Mouse (Mus musculus) ovary, adult 10 weeks (tissue): Measurements from ENCODE around the gene Supt16. TPM values are rescaled to one million over a fixed set of nuclear protein-coding genes. Genes with fewer than 3 reads are reported as not detected.

Experiments used
- polyA plus RNA-seq: library from polyadenylated mRNA; stranded (reverse); fragments of 350-450 nt; fragmentation: Illumina TruSeq; extraction: RNeasy Lipid Tissue Mini Kit (QIAGEN cat#74804); gene quantifications from one replicate; pipeline ENCODE4 v1.2.3, GENCODE M21; 2014

Gene Supt16
- polyA plus RNA-seq: 121 TPM

GRCm38 (mm10) chr14:52197156-52197878 is at the start of gene Supt16:
Supt16 (minus strand) TSS chr14:52197416.

Other genes with a start within 250 kb of the Supt16 start
- gene Arhgef40, start 212.7 kb downstream of the Supt16 start, polyA plus RNA-seq: 7.2 TPM
- not detected for gene Tmem253, start 181.8 kb downstream of the Supt16 start, polyA plus RNA-seq
- 0.88 TPM for gene Zfp219, start 176.7 kb downstream of the Supt16 start, polyA plus RNA-seq
- not detected for gene Olfr221, start 155.0 kb downstream of the Supt16 start, polyA plus RNA-seq
- gene Hnrnpc, start 93.4 kb downstream of the Supt16 start, polyA plus RNA-seq: 552 TPM
- 1.2 TPM for gene Rpgrip1, start 86.7 kb downstream of the Supt16 start, polyA plus RNA-seq
- 122 TPM for gene Chd8, start 60.4 kb upstream of the Supt16 start, polyA plus RNA-seq
- gene Tox4, start 81.7 kb upstream of the Supt16 start, polyA plus RNA-seq: 51.2 TPM
- gene Rab2b, start 82.1 kb upstream of the Supt16 start, polyA plus RNA-seq: 38.3 TPM
- 30.6 TPM for gene Mettl3, start 107.7 kb upstream of the Supt16 start, polyA plus RNA-seq
- gene Sall2, start 131.3 kb upstream of the Supt16 start, polyA plus RNA-seq: 15.3 TPM
- gene Olfr1513, start 159.0 kb upstream of the Supt16 start, polyA plus RNA-seq: not detected
- not detected for gene Olfr1512, start 181.8 kb upstream of the Supt16 start, polyA plus RNA-seq
- gene Olfr1511, start 200.0 kb upstream of the Supt16 start, polyA plus RNA-seq: not detected
- gene Olfr1510, start 217.0 kb upstream of the Supt16 start, polyA plus RNA-seq: not detected
- gene Olfr1509, start 245.6 kb upstream of the Supt16 start, polyA plus RNA-seq: not detected